Mouse (Mus musculus) neutrophil, adult 65 days (primary cell): ENCODE measurements around the gene Cdca7l. TPM values are rescaled to one million over a fixed set of nuclear protein-coding genes. Genes with fewer than 3 reads are reported as not detected.

ENCODE experiments used
- total RNA-seq: library from RNA; stranded (reverse); gene quantifications from 2 replicates; pipeline ENCODE4 v1.2.4, GENCODE M21; 2023

The Cdca7l gene
- 11.0 and 14.5 TPM in 2 replicates for total RNA-seq

GRCm38 (mm10) chr12:117803989-117804388 lies at the start of gene Cdca7l:
Cdca7l (plus strand) TSS chr12:117804289.

